Mouse (Mus musculus) brain, embryonic 18.5 days (tissue): ENCODE data around the gene Pde11a.
"Not testable (repeated sequence)": the region's sequence is repeated elsewhere in the genome, so short reads cannot be mapped to it uniquely, and the experiment has no call there.

ENCODE experiments used
- DNase-seq: peaks from one replicate; pipeline ENCODE4 v3.0.0-alpha.2; 2012; ENCODE audit warnings: low read depth, low spot score

Gene Pde11a

DNA sequence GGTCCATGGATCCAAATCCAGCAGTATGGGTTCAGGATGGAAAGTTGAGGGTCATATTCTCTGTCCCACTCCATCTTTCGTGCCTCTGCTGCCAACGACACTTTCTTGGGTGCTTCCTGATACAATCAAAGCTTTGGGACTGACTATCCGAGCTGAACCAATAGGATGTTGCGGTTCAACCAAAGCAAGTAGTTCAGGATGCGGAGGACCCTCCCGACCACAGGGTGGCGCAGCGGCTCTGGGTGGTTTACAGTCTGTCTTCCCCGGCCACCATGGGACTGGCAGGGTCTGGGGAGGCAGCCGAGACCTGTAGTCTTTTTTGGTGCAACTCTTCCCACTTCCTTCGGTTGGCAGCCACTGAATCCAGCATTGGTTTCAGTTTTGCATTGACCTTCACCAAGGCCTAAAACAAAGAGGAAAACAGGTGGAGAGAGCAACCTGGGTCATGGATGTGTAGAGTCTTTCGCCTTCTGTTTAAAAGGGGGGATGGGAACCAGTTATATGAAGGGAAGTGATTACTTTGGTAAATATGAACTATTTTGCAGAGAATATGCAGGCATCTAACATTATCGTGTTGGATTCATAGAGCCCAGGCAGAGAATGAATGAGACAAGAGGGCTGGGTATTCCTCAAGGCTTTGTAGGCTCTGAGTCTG lies 347.6 kb downstream of the Pde11a start:
- DNase-seq = no peak

GRCm38 (mm10) chr2:75989694-75990093 lies 348.9 kb downstream of the Pde11a start:
- DNase-seq = no peak

- DNase-seq = no peak
Observed at GRCm38 (mm10) chr2:75988779-75989363, 349.7 kb downstream of the Pde11a start.

DNA sequence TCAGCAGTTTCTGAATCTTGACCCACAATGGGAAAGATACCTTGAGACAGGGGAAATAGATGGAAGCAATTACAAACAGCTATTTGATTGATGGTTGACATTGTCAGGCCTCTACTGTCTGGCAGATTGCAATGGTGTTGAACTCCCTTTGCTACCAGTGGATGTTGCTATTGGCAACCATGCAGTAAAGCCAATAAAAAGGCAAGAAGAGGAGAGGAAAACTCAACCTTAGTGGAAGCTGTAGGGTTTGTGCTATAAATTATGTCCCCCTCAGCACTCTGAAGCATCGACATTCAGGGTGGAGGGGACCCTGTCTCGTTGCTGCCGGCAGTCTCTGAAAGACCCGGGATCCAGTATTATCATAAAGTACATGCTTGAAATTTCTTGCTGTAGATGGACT lies 350.2 kb downstream of the Pde11a start:
- no peak for DNase-seq

DNA sequence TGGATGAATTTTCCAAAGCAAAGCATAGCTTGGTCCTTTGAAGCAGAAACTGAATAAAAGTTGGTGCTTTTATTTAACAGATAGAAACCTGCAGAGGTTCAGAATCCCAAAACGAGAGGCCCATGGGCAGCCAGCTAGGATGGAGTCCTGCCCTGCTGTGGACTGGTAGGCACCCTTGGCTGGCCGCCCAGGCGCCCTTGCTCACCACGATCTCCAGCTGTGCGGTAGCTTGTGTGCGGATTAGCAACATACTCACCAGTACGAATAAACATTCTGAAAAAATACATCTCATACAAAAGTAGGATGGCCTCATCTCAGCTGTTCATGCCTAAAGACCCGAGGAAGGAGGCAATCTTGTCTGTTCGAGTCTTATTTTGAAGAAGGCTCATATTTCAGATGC lies 350.8 kb downstream of the Pde11a start:
- no peak for DNase-seq

DNA sequence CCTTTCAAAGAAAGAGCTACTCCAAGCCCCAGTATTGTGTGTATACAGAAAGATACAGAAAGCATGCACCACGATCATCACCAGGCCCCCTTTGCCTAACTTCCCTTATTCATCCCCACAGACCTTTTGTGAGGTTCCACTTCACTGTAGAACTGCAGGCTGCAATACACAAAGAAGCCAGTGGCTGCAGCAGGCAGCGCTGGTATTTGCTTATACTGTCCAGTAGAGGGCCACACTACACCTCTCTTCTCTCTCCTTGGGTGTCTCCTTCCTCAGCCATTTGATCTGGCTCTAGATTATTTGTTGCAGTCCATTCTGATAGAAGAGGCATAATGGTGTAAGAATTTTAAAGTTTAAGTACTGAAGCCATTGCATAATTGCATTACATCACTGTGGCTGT lies 353.4 kb downstream of the Pde11a start:
- DNase-seq = no peak

- no peak for DNase-seq
Observed at GRCm38 (mm10) chr2:75983847-75984246, 354.7 kb downstream of the Pde11a start.

GRCm38 (mm10) chr2:75983091-75983490 lies 355.5 kb downstream of the Pde11a start:
- DNase-seq = no peak

- no peak for DNase-seq
Observed at GRCm38 (mm10) chr2:75982626-75983025, 355.9 kb downstream of the Pde11a start.

- peak; percentile 80 for DNase-seq
Observed at GRCm38 (mm10) chr2:75981440-75982081, 357.0 kb downstream of the Pde11a start, which contains the start of gene Ttc30a1. Gene Ttc30a1 (minus strand): TSS chr2:75981967.

DNA sequence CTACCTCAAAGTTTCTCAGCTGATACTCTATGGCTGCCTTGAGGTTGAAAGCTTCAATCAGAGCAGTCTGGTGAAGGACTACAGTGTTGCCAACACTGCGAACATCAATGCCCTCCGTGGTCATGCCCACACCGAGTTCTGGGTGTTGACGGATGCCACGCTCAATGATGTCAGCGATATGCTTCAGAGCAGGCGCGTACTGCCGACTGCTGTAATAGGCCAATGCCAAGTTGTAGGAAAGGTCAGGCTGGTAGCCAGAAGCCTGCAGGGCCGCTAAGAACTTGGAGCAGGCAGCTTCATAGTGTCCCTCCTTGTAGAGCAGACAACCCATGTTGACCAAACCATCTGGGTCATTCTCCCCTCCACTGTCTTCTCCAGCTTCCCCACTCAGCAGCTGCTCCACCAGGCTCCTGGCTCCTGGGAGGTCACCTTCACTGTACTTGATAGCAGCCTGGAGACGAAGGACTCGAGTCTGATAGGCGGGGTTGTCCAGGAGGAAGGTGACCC lies 357.6 kb downstream of the Pde11a start:
- not testable (repeated sequence) for DNase-seq

DNA sequence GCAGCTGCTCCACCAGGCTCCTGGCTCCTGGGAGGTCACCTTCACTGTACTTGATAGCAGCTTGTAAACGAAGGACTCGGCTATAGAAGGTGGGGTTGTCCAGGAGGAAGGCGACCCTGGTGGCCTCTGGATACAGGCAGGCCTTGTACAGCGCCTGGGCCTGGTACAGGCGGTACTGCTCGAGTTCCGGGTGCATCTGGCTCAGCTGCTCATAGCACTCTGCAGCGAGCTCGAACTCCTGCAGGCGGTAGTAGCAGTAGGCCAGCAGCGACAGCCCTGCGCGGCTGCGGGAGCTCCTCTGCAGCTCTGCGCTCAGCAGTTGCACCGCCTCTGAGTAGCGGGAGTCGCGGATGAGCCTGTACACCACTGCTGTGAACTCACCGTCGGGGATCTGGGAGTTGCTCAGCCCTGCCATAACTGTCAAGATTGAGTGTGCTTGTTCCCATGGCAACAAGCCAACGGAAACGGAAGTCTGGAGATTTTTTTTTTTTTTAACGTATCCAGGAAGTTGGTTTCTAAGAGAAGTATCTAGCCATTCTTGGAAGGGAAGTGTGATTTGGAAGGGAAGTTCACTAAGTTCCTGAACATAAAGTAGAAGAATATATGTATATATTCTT lies 360.7 kb downstream of the Pde11a start, which contains the start of gene Ttc30a2:
TSS of gene Ttc30a2 (minus strand) at position 419 of the 617 bp plus-strand sequence.
- not testable (repeated sequence) for DNase-seq

DNA sequence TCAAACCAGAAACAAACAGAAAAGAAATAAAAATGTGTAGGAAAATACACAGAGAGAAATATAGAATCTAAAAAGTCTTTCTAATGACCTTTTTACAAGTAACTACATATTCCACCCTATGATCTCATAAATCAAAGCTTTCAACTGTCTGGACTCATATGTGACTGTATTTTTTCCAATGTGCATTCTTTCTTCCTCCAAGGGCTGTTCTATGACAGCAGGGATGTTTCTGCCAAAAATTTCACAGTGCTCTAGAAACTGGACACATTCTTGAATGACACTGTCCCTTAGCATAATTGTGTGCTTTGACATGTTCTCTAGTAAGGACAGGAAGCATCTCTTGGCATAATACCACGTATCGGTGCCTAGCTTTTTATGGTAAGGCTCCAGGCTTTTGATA lies 362.5 kb downstream of the Pde11a start:
- DNase-seq = not testable (repeated sequence)

DNA sequence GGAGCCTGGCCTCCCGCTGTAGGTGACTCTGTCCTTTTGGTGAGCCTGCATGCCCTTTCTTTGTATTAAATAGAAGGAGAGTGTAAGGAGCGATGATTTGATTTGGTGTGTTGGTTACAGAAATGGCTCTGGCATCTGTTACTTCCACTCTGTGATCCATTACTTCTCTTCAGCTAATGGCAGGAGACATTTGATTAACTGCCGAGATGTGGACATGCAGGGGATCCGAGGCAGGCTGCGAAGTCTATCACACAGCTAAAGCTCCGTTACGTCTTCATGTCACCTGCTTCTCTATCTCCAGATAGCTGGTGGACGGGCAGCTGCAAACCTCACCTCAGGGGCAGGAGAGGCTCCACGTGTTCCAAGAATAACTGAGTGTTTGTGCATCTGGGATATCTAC lies 364.4 kb downstream of the Pde11a start:
- DNase-seq = no peak

DNA sequence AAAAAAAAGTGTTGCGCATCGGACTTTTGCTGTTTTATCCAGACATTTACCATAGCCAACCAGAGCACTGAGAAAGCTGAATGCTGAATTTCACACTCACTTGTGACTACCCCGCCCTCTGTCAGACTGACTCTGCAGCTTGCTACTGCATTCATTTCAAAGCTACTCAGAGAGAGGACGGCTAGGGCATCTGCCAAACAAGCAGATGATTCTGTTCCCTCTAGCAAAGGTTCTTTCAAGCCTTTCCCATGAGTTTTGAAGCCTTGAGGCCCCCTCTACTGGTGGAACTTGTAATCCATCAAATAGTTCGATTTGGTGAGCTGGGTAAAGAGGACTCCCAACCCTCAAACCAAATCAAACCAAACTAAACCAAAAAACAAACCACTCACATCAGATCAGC lies 373.6 kb downstream of the Pde11a start:
- no peak for DNase-seq

- DNase-seq = no peak
Observed at GRCm38 (mm10) chr2:75964512-75964911, 374.1 kb downstream of the Pde11a start.

DNA sequence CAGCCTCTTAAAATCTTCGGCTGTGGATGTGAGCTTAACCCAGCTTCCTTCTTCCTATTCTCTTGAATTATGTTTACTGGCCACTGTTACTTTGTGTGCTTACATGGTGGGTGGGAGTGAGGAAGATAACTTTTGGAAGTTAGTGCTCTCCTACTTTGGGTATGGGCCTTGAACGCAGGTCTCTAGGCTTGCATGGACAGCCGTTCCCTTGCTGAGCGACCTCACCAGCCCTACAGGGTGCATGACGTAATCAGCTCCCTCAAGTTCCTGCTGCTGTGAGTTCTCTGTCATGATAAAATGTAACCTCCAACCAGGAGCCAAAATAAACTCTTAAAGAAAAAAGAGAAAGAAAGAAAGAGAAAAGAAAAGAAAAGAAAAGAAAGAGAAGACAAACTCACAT lies 374.5 kb downstream of the Pde11a start:
- DNase-seq = no peak

DNA sequence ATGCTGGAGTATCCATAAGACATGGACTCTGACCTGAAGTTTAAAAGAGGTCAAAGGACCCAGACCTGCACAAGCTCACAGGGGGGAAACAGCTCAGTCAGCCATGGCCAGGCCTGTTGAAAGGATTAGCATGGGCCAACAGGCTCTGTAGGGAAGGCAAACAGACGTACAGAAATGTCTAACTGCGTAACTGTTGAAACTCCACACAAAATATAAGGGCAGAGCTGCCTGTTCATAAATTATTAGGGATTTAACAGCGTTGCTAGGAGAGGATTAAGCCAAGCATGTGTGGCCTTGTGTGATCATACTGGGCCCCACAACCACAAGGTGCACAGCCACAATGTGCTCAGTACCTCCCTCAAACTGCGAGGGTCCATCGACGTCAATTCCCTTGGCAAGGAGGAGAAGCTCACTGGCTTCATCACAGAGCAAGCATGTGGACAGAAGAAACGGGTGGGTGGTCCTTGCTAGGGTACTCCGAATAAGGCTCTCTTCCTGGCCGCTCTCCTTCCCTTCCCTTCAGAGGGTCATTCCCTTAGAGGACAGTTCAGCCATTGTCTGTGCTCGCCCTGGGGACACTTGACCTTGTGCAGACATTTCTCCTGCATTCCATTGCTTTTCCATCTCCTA lies 375.2 kb downstream of the Pde11a start:
- DNase-seq = no peak

- DNase-seq = no peak
Observed at GRCm38 (mm10) chr2:75960366-75961330, 377.9 kb downstream of the Pde11a start.

DNA sequence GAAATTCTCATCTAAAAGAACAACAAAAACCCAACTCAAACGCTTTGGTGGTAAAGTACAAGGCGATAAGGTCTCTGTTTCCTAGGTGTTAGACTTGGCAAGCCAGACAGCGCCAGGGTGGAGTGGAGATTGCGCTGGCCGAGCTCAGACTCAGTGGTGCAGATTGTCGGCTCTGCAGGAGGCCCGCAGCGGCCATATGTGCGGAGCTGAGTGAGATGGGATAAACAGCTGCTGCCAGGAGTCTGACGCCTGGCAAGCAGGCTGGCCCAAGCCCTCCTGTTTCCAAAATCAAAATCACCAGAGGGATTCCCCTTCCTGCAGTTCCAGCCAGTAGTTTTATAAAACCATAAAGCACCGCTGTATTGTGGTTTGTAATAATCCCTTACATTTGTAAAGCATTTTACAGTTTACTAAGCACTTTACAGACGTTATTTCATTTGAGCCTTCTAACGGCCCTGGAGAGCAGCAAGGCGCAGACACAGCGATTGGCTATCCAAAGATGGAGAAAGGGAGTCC lies 378.7 kb downstream of the Pde11a start:
- DNase-seq = no peak
